Mouse (Mus musculus) kidney, embryonic 15.5 days (tissue): ENCODE data around the gene Arl6ip6. TPM values are rescaled to one million over a fixed set of nuclear protein-coding genes. Genes with fewer than 3 reads are reported as not detected.

Experiments
- ATAC-seq: fragments of 200-750 bp; cut with Nextera tagmentation; replicated peaks from 2 replicates; pipeline ENCODE4 v1.8.0; 2017; ENCODE audit warnings: moderate TSS enrichment; ENCODE audit not compliant: low FRiP score
- H3K27ac ChIP-seq: fragments of 300-500 bp; sonication (generic); 2 replicates; pipeline ENCODE4 v1.5.1; 2015; ENCODE audit warnings: mild to moderate bottlenecking, inconsistent platforms
- H3K27me3 ChIP-seq: fragments of 300-500 bp; sonication (generic); 2 replicates; pipeline ENCODE4 v1.6.1; 2015; ENCODE audit warnings: inconsistent platforms
- H3K36me3 ChIP-seq: fragments of 300-500 bp; sonication (generic); 2 replicates; pipeline ENCODE4 v1.6.1; 2015; ENCODE audit warnings: inconsistent platforms
- H3K4me1 ChIP-seq: fragments of 300-500 bp; sonication (generic); 2 replicates; pipeline ENCODE4 v1.6.1; 2015; ENCODE audit warnings: inconsistent platforms
- H3K4me2 ChIP-seq: fragments of 300-500 bp; sonication (generic); 2 replicates; pipeline ENCODE4 v1.6.1; 2015; ENCODE audit warnings: moderate library complexity, mild to moderate bottlenecking, inconsistent platforms
- H3K4me3 ChIP-seq: fragments of 300-500 bp; sonication (generic); replicated peaks from 2 replicates; pipeline ENCODE4 v1.5.1; 2015; ENCODE audit warnings: mild to moderate bottlenecking, inconsistent platforms
- H3K9ac ChIP-seq: fragments of 300-500 bp; sonication (generic); 2 replicates; pipeline ENCODE4 v1.6.1; 2015; ENCODE audit warnings: mild to moderate bottlenecking, inconsistent platforms
- H3K9me3 ChIP-seq: fragments of 300-500 bp; sonication (generic); replicated peaks from 2 replicates; pipeline ENCODE4 v1.6.1; 2016; ENCODE audit warnings: inconsistent platforms
- WGBS: fragments of 180-500 bp; shearing (Covaris S2); methylation state at CpG from one replicate; pipeline ENCODE4 v1.1.7; 2015; ENCODE audit warnings: mixed read lengths; 5-methylcytosine and 5-hydroxymethylcytosine counted together
- polyA plus RNA-seq: library from polyadenylated mRNA; unstranded; fragments of >200 nt; fragmentation: Nextera tagmentation; extraction: Ambion mirVana; gene quantifications from 2 replicates; pipeline ENCODE4 v1.2.1, GENCODE M21; 2015

Gene Arl6ip6
- 48.2 and 56.5 TPM in 2 replicates for polyA plus RNA-seq

GRCm38 (mm10) chr2:53191523-53192220 lies at the start of gene Arl6ip6:
Gene Arl6ip6 (plus strand): TSS chr2:53191726.
- peaks cover 15% of the 10 kb centered on the region for H3K4me1 ChIP-seq
- H3K27me3 ChIP-seq: no peaks in the 10 kb centered on the region
- peak within 1 kb of the TSS; percentile 76 for H3K4me3 ChIP-seq
- WGBS: under 1% methylated on average over 70 of the region's 82 CpGs
- peak within 1 kb of the TSS; percentile 98 for H3K27ac ChIP-seq
- peak within 1 kb of the TSS; percentile 69 for H3K4me2 ChIP-seq
- no peaks in the 10 kb centered on the region for H3K9me3 ChIP-seq
- peak; percentile 93 for ATAC-seq
- peaks cover 33% of the 10 kb centered on the region for H3K36me3 ChIP-seq
- peak within 1 kb of the TSS; percentile 83 for H3K9ac ChIP-seq

GRCm38 (mm10) chr2:53146852-53147251 lies 44.7 kb upstream of the Arl6ip6 start:
- Histone ChIP-seq H3K4me2 (no peak overlapping the region), H3K9me3 (no peaks in the 10 kb centered on the region), H3K4me3 (no peak overlapping the region), H3K27me3 (no peaks in the 10 kb centered on the region), H3K4me1 (no peaks in the 10 kb centered on the region), H3K36me3 (peaks cover 54% of the 10 kb centered on the region), H3K27ac (no peak overlapping the region), H3K9ac (no peak overlapping the region)
- no peak for ATAC-seq

GRCm38 (mm10) chr2:53173966-53174365 lies 17.6 kb upstream of the Arl6ip6 start:
- Histone ChIP-seq H3K36me3 (peaks cover 31% of the 10 kb centered on the region), H3K9me3 (no peaks in the 10 kb centered on the region), H3K9ac (no peak overlapping the region), H3K4me1 (no peaks in the 10 kb centered on the region), H3K27ac (no peak overlapping the region), H3K4me3 (no peak overlapping the region), H3K4me2 (no peak overlapping the region), H3K27me3 (no peaks in the 10 kb centered on the region)
- ATAC-seq: no peak

GRCm38 (mm10) chr2:53178966-53179365 lies 12.6 kb upstream of the Arl6ip6 start:
- H3K4me2 ChIP-seq: no peak overlapping the region
- H3K4me1 ChIP-seq: 0 out of 2 replicates have a peak, but pooled peaks cover 3% of the 10 kb centered on the region
- no peak overlapping the region for H3K4me3 ChIP-seq
- WGBS: 85% methylated on average over 3 of the region's 3 CpGs
- ATAC-seq: no peak
- no peaks in the 10 kb centered on the region for H3K27me3 ChIP-seq
- H3K9ac ChIP-seq: no peak overlapping the region
- no peak overlapping the region for H3K27ac ChIP-seq
- peaks cover 27% of the 10 kb centered on the region for H3K36me3 ChIP-seq
- no peaks in the 10 kb centered on the region for H3K9me3 ChIP-seq

GRCm38 (mm10) chr2:53179876-53180275 lies 11.7 kb upstream of the Arl6ip6 start:
- Histone ChIP-seq H3K36me3 (peaks cover 25% of the 10 kb centered on the region), H3K9me3 (no peaks in the 10 kb centered on the region), H3K4me1 (0 out of 2 replicates have a peak, but pooled peaks cover 3% of the 10 kb centered on the region), H3K27ac (no peak overlapping the region), H3K27me3 (no peaks in the 10 kb centered on the region), H3K4me2 (no peak overlapping the region), H3K9ac (no peak overlapping the region), H3K4me3 (no peak overlapping the region)
- no peak for ATAC-seq

- no peak for ATAC-seq
- Histone ChIP-seq H3K4me3 (peak overlapping the region; percentile 76), H3K27me3 (no peaks in the 10 kb centered on the region), H3K4me1 (peaks cover 15% of the 10 kb centered on the region), H3K9ac (0 out of 2 replicates have a peak overlapping the region, but pooled peaks have one; percentile 26), H3K4me2 (peak overlapping the region; percentile 55), H3K9me3 (no peaks in the 10 kb centered on the region), H3K36me3 (peaks cover 21% of the 10 kb centered on the region), H3K27ac (no peak overlapping the region)
- WGBS: 73% methylated on average over 3 of the region's 3 CpGs
Measured at GRCm38 (mm10) chr2:53189811-53190210, 1.7 kb upstream of the Arl6ip6 start.

- peak; percentile 97 for ATAC-seq
- Histone ChIP-seq H3K36me3 (peaks cover 26% of the 10 kb centered on the region), H3K27me3 (no peaks in the 10 kb centered on the region), H3K9ac (peak within 1 kb of the TSS; percentile 83), H3K4me1 (peaks cover 15% of the 10 kb centered on the region), H3K4me3 (peak within 1 kb of the TSS; percentile 76), H3K27ac (peak within 1 kb of the TSS; percentile 98), H3K9me3 (no peaks in the 10 kb centered on the region), H3K4me2 (peak within 1 kb of the TSS; percentile 69)
- WGBS: 0% methylated on average over 51 of the region's 53 CpGs
Measured at GRCm38 (mm10) chr2:53190684-53191511, 628 bp upstream of the Arl6ip6 start, which contains the start of gene Prpf40a. Gene Prpf40a (minus strand): TSS chr2:53191284.

GRCm38 (mm10) chr2:53192386-53192785 lies 860 bp downstream of the Arl6ip6 start:
- Histone ChIP-seq H3K27ac (peak overlapping the region; percentile 98), H3K9ac (peak overlapping the region; percentile 83), H3K4me3 (peak overlapping the region; percentile 76), H3K4me2 (peak overlapping the region; percentile 69), H3K27me3 (no peaks in the 10 kb centered on the region), H3K9me3 (no peaks in the 10 kb centered on the region), H3K4me1 (peaks cover 15% of the 10 kb centered on the region), H3K36me3 (peaks cover 36% of the 10 kb centered on the region)
- ATAC-seq: peak; percentile 8
- 0% methylated on average over 20 of the region's 20 CpGs for WGBS

GRCm38 (mm10) chr2:53196431-53196830 lies 4.9 kb downstream of the Arl6ip6 start:
- Histone ChIP-seq H3K9ac (no peak overlapping the region), H3K4me2 (no peak overlapping the region), H3K4me1 (peaks cover 9% of the 10 kb centered on the region; the same call in 1 of the 2 replicates), H3K4me3 (no peak overlapping the region), H3K36me3 (peaks cover 43% of the 10 kb centered on the region), H3K27ac (no peak overlapping the region), H3K9me3 (no peaks in the 10 kb centered on the region), H3K27me3 (no peaks in the 10 kb centered on the region)
- 96% methylated on average over 10 of the region's 10 CpGs for WGBS
- ATAC-seq: no peak

GRCm38 (mm10) chr2:53199203-53199602 lies 7.7 kb downstream of the Arl6ip6 start:
- peaks cover 47% of the 10 kb centered on the region for H3K36me3 ChIP-seq
- H3K4me3 ChIP-seq: no peak overlapping the region
- 93% methylated on average over 1 of the region's 1 CpGs for WGBS
- no peak overlapping the region for H3K27ac ChIP-seq
- no peaks in the 10 kb centered on the region for H3K4me1 ChIP-seq
- ATAC-seq: no peak
- H3K9ac ChIP-seq: no peak overlapping the region
- H3K4me2 ChIP-seq: no peak overlapping the region
- no peaks in the 10 kb centered on the region for H3K27me3 ChIP-seq
- no peaks in the 10 kb centered on the region for H3K9me3 ChIP-seq

- Histone ChIP-seq H3K27ac (no peak overlapping the region), H3K9me3 (no peaks in the 10 kb centered on the region), H3K36me3 (peaks cover 45% of the 10 kb centered on the region), H3K27me3 (no peaks in the 10 kb centered on the region), H3K4me1 (no peaks in the 10 kb centered on the region), H3K4me3 (no peak overlapping the region), H3K9ac (no peak overlapping the region), H3K4me2 (no peak overlapping the region)
- 88% methylated on average over 4 of the region's 4 CpGs for WGBS
- ATAC-seq: no peak
Measured at GRCm38 (mm10) chr2:53200164-53200885, 8.8 kb downstream of the Arl6ip6 start.
